Mouse (Mus musculus) granulocyte monocyte progenitor cell, adult 5-6 weeks (primary cell): ENCODE data around the gene Zfp422. TPM values are rescaled to one million over a fixed set of nuclear protein-coding genes. Genes with fewer than 3 reads are reported as not detected.
"Not testable (repeated sequence)": the region's sequence is repeated elsewhere in the genome, so short reads cannot be mapped to it uniquely, and the experiment has no call there.

Experiments
- ATAC-seq: replicated peaks from 2 replicates; pipeline ENCODE4 v1.8.0; 2016; ENCODE audit warnings: mild to moderate bottlenecking, moderate TSS enrichment, inconsistent platforms; ENCODE audit not compliant: poor library complexity, severe bottlenecking
- total RNA-seq, 2 experiments: library from RNA; stranded (forward) in 1 of 2; stranded (reverse) in 1 of 2; fragments of 200-712, 200-1000 nt in 1 of 2; fragments of >200 nt in 1 of 2; fragmentation: Nextera tagmentation in 1 of 2; gene quantifications; 2 replicates each; pipeline ENCODE4 v1.2.3; 2014 to 2017

Zfp422 gene
- total RNA-seq, 2 experiments from 2014 or later, result 68.6 to 110 TPM

DNA sequence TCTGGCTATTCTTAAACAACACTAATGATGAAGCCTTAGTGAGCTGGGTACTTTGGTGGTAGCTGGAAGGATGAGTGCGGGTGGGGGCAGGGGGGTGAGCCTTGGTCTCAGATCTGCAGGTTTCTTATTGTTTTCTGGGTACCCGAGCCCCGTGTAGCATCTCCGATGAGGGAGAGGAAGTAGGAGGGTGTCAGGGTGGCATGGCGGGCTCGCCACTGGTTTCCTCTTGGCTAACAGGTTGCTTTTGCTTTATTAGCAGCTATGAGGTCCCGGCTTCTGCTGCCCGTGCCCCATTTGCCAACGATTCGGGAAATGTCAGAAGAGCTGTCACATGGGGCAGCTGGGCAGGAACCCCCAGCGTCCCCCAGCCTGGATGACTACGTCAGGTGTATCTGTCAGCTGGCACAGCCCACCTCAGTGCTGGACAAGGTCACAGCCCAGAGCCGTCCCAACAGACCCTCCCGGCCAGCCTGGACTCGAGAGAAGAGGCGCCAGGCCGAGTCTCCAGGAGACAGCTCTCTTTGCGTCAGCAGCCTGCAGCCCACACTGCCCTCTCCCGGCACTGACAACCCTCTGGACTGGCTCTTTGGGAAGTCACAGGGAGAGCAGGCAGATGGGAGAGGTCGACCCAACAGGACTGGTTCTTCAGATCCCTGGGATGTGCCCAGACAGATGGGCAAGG lies 22.8 kb upstream of the Zfp422 start:
- peak; percentile 47 for ATAC-seq

DNA sequence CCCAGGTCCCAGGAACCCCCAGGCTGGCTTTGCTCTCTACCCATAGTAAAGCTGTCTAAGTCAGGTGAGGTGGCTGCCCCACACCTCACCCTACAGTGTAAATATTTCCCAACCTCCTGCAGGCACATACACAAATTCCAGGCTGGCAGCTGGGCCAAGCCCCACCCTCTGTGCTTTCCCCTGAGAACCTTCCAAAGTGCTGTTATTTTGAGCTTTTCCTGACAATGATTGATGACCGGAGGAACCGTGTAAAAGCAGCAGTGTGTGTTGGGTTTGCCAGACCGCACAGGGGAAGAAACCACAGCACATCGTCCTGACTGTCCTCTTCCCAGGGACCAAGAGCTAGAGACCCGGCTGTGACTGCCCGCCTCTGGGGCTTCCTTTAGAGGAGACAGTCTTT lies 21.6 kb upstream of the Zfp422 start, which contains the start of gene Depp1:
Gene Depp1 (plus strand): TSS at position 204 of the 400 bp plus-strand sequence.
- ATAC-seq, result peak; percentile 11; the same call in 1 of the 2 replicates

DNA sequence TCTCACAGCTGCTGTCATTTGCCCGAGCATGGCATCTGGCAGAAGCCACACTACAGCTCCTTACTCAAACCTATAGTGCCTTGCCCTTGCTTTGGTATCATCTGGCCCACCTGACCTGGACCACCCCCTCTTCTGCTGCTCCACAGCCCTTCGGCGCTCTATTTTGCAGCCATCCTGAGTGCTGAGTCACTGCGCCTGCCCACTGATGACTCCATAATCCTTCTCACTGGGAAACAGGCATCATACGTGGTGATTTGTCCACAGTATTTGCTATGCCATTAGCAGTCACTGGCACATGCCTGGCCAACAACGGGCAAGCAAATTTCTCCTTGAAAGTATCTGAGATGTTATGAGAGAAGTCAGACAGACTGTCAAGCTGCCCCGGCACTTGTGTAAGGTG lies 21.0 kb upstream of the Zfp422 start:
- ATAC-seq, result no peak

DNA sequence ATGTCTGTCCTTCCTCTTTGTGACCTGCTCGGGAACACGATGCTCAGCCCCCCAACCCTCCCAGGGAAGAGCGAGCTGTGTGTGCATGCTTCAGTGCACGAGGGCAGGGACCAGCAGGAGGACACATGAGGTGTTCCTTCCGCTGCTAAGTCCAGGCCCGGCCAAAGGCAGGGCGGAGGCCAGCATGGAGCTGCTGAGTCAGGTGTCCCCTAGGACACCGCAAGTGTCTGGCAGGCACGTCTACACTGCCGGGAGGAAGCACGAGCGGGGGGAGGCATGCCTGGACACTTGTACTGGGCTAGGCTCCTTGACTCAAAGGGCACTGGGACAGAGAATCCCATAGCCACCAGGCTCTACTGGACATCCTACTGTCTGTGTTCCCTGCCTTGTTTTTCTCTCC lies 19.0 kb upstream of the Zfp422 start:
- ATAC-seq, result no peak

DNA sequence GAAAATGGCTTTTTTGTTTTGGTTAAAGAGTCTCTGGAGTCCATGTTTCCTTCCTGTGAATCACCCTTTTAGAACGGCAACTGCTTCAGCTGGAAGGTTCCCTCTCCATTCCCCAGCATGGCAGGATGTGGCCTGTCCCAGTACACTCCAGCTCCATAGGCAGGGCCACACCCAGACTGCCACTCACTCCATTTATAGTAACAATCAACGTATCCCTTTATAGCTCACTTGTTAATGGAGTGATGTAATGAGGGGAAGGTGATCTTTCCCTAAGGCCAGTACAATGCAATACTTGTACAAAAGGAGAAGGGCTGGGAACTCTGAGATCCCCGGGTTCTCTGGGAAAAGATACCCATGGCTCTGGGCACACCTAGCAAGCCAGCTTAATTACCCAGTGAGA lies 15.5 kb upstream of the Zfp422 start:
- no peak for ATAC-seq

DNA sequence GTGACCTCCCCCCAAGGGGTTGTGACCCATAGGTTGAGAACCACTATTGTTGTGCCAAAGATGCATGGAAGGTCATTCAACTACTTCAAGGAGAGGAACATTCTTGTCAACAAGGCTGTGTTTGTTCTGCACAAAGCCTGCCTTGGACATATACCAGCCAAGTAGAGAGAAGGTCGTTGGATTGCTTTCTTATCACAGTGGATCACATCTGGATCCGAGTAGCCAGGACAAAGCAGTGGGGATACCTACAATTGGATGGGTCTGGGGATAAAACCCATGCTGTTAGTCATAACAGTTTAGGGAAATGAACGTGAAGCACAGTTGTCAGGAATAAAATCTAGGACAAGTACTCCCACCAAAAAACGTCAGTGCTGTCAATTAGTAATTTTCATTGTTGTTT lies 15.1 kb upstream of the Zfp422 start:
- no peak for ATAC-seq

DNA sequence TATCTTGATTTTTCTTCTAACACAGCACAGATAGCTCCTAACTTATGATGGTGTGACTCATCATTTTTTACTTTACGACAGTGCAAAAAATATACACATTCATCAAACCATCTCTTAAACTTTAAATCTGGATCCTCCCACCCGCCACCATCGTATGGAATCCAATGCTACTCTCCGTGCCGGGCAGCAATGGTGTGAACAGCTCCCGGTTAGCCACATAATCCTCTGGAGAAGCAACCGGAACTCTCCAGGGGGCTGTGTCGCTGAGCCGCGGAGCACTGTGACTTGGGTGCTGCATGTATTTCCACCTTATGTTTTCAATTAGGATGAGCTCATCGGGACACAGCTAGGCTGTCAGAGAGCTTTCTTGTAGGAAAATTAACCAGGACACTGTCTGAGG lies 14.1 kb upstream of the Zfp422 start:
- no peak for ATAC-seq

DNA sequence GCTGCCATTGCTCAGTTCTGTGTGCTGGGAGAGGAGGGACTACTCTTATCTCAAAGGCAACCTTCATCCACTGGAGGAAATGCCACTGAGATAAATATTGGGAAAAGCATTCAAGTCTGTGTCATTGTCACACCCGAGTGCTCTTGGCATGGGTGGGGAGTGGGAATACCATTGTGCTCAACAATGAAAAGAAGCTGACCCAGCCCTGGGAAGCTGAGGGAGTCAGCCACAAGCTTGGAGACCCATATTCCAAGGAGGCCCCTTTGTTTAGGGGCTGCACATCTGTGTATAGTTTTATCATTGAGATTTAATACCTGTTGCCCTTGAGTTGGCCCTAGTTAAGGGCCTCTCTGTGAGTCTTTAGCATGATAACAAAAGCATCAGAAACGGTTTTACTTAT lies 10.9 kb upstream of the Zfp422 start:
- ATAC-seq, result no peak

DNA sequence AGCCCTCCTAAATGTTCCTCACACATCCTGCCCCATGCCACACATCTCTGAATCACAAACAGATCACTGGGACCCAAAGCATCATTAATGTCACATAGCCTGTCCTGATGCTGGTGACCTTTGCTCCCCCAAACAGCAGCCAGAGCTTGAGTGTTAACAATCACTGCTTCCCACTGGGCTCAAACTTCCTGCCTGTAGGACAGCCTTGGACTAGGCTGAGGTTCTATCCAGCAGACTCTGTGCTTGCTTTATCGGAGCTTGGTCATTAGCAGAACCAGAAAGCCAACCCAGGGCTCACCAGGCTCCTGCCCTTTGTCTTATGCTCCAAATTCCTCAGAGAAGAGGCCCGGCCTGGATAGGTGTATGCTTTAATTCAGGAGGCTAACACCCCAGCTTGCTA lies 10.1 kb upstream of the Zfp422 start:
- ATAC-seq, result no peak

DNA sequence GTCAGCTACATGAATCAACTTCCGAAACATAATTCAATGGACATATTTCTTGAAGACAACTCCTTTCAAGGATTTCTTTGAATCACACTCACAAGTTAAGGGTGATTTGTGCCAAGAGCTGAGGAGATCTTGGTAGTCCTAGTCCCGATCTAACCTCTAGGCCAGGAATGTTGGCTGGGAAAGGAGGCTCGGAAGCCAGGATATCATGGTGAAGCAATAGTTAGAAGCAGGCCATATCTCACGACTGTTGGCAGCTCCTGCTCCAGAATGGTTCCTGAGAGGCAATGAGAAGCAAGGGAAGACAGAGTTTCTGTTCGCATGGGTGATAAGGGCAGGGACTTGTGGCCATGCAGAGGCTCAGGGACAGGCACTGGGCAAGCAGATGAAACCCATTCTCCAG lies 8.7 kb upstream of the Zfp422 start:
- no peak for ATAC-seq

DNA sequence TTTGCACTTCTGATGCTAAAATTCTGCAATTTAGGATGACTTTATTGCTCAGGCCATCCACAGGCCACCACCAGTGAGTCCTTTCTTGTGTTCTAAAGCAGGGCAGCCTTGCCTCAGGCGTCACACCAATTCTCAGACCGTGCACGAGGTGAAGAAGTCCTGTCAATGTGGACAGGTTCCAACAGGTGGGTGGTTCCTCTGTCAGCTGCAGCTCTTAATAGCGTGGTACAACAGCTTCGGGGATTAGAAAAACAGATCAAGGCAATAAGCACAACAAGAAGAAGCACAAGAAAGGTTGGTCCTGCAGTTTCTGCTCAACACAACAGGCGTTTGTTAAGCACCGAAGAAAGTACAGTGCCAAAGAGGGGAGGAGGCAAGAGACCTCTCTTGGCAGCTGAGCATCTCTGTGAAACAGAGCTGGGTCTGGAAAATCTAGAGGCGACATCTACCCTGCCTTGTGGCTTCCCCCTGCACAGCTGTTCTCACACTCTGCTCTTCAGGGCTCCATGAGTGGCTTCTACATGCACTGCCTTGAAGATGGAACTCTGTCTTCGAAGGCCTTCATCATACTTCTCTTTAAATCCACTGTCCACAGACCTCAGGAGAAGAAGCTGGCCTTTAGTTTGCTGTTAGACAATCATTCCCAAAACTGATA lies 7.9 kb upstream of the Zfp422 start:
- no peak for ATAC-seq

DNA sequence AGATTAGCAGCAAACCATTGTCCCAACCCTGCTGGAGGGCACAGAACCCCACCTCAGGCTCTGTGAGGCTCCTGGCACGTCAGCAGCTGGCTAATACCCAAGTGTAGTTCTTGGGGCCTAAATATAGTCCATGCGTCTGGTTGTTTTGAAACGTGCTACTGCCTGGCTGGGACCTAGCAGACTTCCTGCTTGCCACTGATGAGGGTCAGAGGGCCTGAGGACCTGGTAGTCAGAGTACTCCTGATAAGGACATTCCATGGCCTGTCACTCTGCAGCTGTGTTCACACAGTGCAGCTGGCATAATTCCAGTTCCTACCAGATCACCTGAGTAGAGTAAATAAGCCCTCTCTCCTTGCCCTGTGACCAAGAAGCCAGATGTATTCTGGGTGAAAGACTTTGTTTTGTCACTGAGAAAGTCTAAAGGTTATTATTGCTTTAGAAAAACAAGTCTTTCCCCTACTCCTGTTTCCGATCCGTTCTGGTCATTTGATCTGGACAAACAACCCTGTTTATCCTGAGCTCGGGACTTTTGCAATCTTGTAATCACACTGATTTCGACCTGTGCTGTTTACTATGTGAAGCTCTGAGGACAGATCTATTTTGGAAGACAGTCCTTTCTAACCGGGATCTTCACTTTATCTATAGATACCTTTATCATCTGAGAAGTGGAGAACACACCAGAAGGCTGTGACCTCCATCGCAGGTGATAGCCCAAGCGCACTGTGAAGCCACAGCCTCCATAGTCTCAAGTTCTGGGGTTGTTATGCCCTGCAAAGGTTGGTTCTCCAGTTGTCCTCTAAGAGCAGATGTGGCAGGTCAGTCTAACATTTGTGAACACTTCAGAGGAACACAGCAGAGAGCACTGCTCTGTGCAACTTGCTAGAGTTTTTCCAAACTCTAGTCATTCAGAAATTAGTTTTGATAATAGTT lies 6.7 kb upstream of the Zfp422 start:
- no peak for ATAC-seq

DNA sequence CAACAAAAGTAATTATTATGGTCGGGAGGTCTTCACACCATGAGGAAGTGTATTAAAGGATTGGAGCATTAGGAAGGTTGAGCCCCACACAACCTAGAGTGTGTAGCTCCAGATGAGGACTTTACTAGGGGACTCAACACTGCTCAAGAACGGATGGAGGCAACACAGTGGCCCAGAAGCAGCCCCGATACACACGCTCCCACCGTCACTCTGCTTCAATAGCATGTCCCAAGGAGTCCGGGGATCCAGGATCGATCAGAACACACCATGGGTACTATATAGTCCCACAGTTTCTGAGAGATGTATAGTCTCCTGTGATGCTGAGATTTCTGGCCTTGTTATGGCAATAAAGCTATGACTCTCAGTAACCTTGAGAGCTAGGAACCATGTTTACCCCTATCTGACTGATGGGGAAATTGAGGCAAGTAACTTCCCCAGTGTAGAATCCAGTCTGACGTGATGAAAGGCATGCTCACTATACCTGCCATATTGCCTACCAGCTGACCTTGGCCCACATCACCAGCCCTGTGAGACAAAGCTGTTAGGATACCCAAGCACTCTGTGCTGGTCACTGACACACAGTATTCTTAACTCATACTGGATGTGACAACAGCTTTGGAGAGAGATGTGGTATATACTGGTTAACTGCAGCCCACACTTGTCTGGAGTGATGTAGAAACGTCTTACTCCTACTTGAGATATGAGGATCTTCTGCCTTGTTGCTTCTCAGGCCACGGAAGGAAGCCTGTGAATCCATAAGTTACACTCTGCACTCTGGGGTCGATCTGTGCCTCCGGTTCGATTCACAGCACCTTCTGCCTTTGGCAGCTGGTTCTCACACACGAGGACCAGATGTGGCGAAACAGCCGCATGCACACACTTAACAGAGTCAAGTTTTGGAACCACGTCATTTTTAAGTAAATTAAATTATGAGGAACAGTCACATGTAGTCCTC lies 5.2 kb upstream of the Zfp422 start:
- no peak for ATAC-seq

DNA sequence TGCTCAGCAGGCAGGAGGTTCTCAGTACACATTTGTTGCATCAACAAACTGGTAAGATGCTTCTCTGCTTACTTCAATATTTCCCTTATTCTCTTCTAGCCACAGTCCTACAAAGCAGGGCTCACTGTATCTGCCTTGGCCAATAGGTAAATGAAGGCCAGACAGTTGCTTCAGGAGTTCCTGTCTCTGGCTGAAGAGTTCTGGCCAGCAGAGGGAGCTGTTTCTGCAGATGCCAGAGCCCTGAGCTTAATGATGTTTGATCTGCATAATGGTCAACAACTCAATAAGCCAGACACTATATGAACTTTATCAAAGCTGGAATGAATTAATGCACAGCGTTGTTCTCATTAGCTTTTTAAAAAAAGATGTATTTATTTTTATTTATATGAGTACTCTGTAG lies 3.3 kb upstream of the Zfp422 start:
- peak; percentile 47 for ATAC-seq

DNA sequence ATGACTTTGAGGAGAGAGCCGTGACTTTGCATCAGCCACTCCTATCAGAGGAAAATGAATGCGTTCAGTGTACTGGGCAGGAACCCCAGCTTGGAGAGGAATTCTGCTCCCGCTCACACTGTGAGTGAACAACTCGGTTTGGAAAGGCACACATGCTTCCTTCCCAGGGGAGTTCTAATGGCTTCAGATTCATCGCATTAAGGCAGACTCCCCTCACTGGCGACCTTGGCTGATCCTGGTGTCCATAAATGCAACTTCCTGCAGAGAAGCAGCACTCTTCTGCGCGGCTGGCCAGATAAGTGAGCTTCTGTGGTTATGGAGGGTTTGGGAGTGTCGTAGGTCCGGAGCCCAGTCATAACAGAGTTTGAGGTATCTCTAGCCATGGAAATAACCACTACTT lies 967 bp upstream of the Zfp422 start:
- no peak for ATAC-seq

DNA sequence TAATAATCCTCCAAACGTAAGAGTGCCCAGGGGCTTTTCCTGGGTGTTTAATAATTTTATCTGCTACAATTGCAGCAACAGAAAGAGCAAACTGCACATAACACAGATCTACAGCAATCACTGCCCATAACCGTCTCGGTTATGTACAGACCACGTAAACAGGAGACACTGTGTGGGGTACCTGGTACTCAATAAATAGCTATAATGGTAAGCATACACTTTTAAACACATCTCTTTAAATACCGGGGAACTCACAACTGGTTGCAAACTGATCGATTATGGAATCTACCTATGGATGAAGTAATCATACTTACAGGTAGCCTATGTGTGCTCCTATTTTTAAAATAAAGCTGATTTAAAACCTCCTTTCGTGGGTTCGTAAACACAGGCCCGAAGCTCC lies 704 bp downstream of the Zfp422 start:
- ATAC-seq, result no peak

DNA sequence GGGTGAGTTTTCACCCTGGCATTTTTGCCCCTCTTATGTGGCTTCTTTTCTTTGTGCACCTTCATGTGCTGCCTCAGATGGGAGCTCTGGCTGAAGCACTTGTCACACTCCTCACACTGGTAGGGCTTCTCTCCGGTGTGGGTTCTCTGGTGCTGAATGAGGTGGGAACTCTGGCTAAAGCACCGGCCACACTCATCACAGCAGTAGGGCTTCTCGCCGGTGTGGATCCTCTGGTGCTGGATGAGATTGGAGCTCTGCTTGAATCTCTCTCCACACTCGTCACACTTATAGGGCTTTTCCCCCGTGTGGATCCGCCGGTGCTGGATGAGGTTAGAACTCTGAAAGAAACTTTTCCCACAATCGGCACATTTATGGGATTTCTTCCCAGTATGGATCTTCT lies 2.4 kb downstream of the Zfp422 start:
- ATAC-seq, result not testable (repeated sequence)

DNA sequence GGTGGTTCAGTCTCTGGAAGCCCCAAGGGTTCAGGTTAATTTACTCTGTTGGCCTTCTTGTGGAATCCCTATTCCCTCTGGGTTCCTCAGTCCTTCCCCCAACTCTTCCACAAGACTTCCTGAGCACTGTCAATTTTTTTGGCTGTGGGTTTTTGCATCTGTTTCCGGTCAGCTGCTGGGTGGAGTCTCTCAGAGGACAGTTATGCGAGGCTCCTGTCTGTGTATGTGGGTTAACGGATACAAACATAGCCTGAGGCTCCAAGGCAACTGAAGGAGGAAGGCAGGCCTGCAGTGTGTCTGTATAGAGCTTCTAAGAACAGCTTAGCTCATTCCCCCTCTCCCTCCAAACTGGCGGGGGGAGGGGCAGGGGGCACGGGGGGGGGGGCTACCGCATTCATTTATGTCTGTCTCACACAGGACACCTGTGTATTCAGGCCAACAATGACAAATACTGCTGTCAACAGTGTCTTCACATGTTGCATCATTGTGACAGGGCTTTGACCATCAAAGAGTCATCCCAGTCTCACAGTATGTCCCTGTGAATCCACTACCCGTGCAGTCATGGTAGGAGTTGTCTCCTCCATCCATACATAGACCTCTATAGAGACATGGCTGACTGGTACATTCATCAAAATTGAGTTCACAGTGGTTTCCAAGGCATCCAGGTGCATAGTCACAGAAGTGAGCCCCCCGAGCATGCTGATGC lies 7.3 kb downstream of the Zfp422 start:
- peak; percentile 84 for ATAC-seq

DNA sequence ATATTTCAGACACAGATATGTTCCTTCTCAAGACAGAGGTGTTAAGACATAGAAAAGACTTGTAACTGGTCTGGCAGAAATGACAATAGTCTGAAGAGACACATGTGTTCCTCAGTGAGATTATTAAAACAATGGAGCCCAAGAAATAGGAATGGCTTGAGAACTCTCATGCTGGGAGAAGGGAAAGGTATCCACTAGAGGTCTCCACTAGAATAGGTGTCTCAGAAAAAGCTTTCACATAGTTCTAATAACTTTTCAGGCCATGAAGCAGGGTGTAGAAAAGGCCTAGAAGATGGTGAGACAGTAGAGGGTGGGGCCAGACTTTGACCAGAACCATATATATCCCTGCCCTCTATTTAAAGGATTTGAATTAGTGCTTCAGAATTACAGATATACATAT lies 10.7 kb downstream of the Zfp422 start:
- ATAC-seq, result no peak
